Mouse (Mus musculus) retina, embryonic 14.5 days (tissue): ENCODE measurements around the gene Mt4.

ENCODE experiments used
- DNase-seq: peaks from one replicate; pipeline ENCODE4 v3.0.0-alpha.2; 2015; ENCODE audit warnings: low spot score

Mt4 gene

DNA sequence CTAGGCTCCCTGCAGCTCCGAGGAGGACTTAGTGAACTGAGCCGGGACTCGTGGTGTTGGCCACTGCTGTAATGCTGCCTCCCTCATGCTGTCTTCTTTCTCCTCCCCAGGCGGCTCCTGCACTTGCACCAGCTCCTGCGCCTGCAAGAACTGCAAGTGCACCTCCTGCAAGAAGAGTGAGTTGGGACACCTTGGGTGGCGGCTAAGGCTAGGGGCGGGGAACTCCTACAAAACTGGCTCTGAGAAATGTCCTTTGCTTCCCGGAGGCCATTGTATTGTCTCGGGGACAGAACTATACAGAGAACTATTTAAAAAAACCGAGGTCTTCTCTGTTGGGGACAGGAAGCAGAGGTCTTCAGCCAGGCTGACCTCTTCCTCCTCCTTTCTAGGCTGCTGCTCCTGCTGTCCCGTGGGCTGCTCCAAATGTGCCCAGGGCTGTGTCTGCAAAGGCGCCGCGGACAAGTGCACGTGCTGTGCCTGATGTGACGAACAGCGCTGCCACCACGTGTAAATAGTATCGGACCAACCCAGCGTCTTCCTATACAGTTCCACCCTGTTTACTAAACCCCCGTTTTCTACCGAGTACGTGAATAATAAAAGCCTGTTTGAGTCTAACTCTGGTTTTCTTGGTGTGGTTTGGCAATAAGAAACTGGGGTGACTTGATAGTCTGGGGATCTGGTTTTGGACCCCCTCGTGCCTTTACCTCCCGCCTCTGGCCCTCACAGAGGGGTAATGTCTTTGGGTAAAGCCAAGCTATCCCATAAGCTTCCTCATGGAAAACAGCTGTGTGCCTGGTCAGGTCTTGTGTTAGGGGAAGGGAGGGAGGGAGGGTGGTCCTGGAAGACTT, 42.9 kb downstream of the Mt4 start:
- DNase-seq: no peak

DNA sequence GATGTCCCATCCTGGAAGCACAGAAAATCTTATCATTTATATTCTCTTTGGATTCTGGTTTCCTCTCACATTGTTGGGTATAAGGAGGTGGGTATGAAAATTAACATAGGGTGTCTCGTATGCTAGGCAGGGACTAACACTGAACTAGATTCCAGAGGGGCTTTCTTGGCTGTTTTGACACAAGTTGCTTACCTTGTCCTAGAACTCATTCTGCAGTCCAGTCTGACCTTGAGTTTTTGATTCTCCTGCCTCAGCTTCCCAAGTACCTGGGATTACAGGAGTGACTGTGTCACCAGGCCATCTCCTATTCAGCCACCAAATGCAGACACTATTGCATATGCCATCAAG, 43.5 kb downstream of the Mt4 start:
- no peak for DNase-seq

DNA sequence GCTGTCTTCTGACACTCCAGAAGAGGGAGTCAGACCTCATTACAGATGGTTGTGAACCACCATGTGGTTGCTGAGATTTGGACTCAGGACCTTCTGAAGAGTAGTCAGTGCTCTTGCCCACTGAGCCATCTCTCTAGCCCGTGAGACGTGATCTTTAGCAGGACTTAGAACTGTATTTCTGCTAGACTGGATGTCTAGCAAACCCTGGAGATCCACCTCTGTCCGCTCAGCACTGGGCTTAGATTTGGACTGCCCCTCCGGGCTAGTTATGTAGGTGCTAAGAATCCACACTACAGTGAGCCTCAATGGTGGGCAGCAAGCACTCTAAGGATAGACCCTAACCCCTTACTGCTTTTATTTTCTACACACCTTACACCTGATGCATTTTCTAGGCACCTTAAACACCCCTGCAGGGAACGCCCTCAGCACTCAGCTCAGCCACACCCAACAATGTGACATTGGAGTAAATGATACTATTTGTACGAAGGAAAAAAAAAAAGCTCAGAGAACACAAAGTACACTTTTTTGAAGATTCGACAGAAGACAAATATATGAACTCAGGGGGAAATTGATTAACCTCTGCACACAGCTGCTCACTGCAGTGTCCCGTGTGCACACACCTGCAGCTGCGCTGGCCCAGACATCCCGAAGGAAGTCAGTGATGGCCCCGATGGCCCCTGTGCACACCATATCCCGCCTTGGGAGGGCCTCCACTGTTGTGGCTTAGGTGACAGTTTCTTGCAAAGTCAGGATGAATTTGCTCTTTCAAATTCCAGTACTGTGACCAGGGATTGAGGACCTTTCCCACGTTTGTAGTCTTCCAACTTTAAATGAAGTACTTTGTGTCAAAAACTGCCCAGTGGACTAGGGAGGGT, 45.3 kb downstream of the Mt4 start:
- DNase-seq: no peak

DNA sequence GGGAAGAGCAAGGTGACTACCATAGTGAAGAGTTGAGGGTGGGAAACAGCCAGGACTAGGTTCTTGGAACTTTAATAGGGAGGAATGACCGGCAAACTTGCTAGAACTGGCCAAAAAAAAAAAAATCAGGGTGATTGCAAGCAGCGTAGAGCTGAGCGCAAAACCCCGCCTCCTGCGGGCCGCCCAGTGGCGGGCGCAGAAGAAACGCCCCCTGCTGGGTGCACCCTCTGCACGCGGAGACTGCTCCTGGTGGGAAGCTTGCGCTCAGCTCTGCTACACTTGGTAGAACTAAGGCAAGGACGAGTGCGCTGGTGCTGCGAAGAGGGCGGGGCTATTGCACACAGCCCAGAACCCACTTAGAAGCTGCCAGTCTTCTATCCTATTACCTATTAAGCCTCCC, 46.1 kb downstream of the Mt4 start:
- peak; percentile 69 for DNase-seq

DNA sequence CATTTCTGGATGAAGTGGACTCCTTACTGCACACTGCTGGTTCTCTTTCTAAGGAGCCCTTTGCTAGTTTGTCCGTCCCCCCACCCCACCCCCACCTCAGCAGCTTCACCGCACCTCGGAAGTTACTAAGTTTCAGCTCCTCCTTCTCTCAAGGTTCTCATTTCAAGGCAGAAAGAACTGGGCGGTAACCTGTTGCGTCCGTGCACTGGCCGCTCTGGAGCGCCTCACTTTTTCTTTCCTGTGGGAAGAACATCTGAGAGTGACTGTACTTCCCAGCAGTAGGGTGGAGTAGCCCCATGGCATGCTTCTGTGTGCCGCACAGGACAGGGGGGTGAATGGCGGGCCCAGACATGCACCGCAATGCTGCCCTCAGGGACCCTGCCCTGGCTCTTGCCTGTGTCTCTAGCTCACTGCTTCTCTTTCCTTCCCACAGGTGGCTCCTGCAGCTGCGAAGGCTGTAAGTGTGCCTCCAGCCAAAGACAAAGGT, 47.4 kb downstream of the Mt4 start:
- DNase-seq: no peak

- no peak for DNase-seq
Observed at GRCm38 (mm10) chr8:94185791-94186190, 48.8 kb downstream of the Mt4 start.

DNA sequence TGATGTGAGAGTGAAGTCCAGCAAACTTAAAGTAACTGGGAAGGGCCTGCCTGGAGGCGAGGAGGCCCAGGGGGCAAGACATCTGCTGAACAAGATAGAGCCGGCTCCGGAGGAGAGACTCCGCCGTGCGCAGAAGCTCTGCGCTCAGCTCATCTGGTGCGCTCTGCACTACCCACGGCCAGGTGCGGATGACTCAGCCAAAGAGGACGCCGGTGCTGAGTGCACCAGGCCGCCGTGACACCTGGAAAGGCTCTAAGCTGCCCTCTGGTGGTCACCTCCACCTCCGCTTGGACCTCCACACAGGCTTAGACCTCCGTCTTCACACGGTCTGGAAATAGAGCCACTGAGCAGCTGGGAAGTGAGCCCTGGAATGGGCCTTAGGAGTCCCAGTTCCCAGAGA, 49.5 kb downstream of the Mt4 start:
- DNase-seq: peak; percentile 70

- DNase-seq: no peak
Observed at GRCm38 (mm10) chr8:94187290-94188002, 50.4 kb downstream of the Mt4 start.
